Mouse (Mus musculus) bone marrow macrophage, adult 2 months (primary cell): ENCODE measurements around the gene Pcdh19. TPM values are rescaled to one million over a fixed set of nuclear protein-coding genes. Genes with fewer than 3 reads are reported as not detected.

Experiments
- H3K27ac ChIP-seq: 2 replicates; pipeline ENCODE4 v1.5.1; 2012; ENCODE audit warnings: low read depth, low read length; ENCODE audit not compliant: insufficient read depth
- H3K4me1 ChIP-seq: 2 replicates; pipeline ENCODE4 v1.6.1; 2012; ENCODE audit warnings: low read length; ENCODE audit not compliant: control insufficient read depth, insufficient read depth
- H3K4me3 ChIP-seq: 2 replicates; pipeline ENCODE4 v1.5.1; 2012; ENCODE audit warnings: mild to moderate bottlenecking, low read length, moderate library complexity; ENCODE audit not compliant: insufficient read depth
- CTCF ChIP-seq: IDR thresholded peaks from 2 replicates; pipeline ENCODE4 v1.5.1; 2012; ENCODE audit warnings: low read depth, mild to moderate bottlenecking, low read length, moderate library complexity
- POLR2A ChIP-seq: IDR thresholded peaks from 2 replicates; pipeline ENCODE4 v1.6.1; 2012; ENCODE audit warnings: mild to moderate bottlenecking, low read depth, low read length, borderline replicate concordance
- polyA plus RNA-seq: library from polyadenylated mRNA; stranded (reverse); fragments of >200 nt; gene quantifications from 2 replicates; pipeline ENCODE4 v1.2.4, GENCODE M21; 2012; ENCODE audit not compliant: missing spikeins, insufficient read depth, insufficient read length

Gene Pcdh19
- polyA plus RNA-seq, 1 experiment, result 0.11 TPM

DNA sequence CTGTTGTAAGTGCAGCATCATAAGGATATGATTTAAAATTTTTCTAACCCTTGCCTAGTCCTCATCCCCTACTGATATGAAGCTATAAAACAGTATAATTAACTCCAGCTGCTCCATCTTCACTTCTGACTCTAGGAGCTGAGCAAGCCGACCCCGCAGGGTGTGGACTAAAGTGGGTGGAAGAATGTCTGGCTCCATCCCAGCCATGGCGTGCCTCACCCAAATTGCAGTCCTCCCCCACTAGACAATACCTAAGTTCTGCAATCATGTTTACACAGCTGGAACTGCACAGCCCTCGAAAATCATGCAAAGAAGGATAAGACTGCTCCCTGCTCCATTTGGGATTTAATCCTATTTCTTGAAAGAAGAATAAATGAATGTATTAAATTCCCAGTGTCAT is 84.5 kb downstream of the Pcdh19 start:
- Histone ChIP-seq H3K27ac (no peak overlapping the region), H3K4me1 (no peaks in the 10 kb centered on the region), H3K4me3 (no peak overlapping the region)
- TF ChIP-seq POLR2A (no peak), CTCF (no peak)

DNA sequence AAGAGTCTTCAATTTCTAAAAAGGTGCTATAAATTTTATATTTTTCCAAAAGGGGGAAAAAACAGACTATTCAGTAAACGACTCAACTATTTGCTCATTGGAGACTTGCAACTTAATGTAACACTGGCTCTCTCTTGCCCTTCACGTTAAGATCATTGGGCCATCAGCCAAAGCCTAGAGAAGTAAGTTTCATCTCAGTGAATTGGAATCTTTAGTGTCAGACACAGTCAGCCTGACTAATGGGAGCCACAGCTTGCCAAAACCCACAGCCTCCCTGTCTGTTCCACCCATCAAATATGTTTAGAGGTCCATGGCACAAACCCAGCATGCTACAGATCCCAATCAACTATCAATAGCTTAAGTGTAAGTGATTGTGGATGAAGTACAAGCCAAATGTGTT is 86.7 kb downstream of the Pcdh19 start:
- Histone ChIP-seq H3K4me1 (no peaks in the 10 kb centered on the region), H3K27ac (no peak overlapping the region), H3K4me3 (no peak overlapping the region)
- no peak for TF ChIP-seq POLR2A
- no peak for TF ChIP-seq CTCF

DNA sequence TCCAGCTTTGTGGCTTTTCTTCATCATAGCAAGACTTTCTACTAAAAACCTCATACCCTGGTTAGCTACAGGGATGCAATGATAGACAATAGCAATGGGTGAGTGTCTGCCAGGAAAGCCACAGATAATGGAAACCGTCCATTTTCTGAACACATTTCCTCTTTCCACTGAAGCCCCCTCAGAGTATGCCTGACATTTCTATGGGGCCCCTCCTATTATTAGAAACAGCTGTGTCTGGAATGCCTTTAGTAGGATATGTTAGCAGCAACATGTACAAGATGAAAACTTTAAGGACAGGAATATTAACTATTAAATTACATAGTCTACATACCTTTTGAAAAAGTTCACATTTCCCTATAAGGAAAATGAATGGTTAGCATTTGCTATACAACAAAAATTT is 87.1 kb downstream of the Pcdh19 start:
- Histone ChIP-seq H3K4me1 (no peaks in the 10 kb centered on the region), H3K4me3 (no peak overlapping the region), H3K27ac (no peak overlapping the region)
- TF ChIP-seq CTCF (no peak), POLR2A (no peak)

DNA sequence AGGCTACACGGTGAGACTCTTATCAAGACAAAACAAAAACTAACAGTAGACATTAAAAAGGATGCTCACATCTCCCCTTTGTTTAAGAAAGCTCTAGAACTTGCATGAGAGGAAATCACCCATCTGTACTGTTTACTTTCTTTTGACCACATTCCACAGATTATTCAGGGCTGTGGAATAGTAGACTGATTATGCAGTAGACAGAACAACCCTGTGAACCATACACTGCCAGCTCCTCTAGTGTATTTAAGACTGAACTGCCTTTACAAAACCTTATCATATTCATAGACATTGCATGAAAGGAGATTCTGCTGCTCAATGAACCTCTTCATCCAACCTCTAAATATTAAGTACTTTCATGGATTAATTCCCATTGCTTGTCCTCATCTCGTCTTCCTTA is 87.6 kb downstream of the Pcdh19 start:
- Histone ChIP-seq H3K4me1 (no peaks in the 10 kb centered on the region), H3K4me3 (no peak overlapping the region), H3K27ac (no peak overlapping the region)
- TF ChIP-seq CTCF (no peak), POLR2A (no peak)

DNA sequence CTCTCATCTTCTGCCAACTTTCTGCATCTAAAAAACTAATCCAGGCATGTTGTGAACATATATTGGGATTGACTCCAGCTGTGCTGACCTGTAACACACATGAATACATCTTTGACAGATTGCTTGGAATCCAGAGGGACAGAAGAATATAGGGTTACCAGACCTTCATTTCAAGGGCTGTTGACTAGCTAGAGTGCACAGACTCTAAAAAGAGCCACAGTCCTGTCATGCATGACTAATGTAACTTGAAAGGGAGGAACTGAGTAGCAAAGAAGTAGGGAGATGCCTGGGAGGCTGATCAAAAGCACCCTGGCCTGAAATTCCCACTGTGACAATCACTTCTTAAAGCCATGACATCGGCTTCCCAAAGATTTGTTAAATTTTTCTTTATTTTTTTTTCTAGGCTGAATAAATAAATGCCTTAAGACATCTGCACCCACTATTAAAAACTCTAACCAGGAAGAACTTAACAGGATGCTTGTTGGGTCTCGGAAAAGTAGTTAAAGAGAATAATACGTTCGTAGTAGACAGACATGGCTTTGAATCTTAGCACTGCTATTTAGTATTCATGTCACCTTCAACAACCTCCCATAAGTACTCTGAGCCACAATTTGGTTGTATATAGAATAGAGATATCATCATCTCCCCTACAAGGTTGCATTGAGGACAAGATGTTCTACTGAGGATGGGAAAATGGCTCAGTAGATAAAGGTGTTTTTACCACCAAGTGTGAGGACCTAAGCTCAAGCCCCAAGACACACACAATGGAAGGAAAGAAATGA is 113.0 kb downstream of the Pcdh19 start:
- no peak for TF ChIP-seq CTCF
- no peak for TF ChIP-seq POLR2A

DNA sequence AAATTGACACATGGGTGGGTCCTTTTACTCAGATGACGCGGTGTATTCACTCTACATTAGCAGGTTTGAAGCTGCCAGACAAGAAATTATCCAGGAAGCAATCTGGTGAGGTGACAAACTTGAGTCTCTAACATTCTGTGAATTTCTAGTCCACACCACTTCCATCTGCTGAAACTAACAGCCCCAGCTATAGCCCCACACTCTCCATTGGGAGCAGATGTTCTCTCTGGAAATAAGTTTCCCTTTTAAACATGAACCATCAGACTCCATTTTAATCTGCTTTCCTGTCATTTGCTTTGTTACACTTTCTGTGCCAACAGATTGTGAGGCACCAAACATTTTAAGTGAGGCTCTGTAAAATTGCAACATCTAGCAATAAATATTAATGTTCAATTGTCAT is 123.4 kb downstream of the Pcdh19 start:
- Histone ChIP-seq H3K27ac (no peak overlapping the region), H3K4me1 (no peaks in the 10 kb centered on the region), H3K4me3 (no peak overlapping the region)
- no peak for TF ChIP-seq CTCF
- TF ChIP-seq POLR2A, result no peak

More for the DNA sequence above, 113.0 kb downstream of the Pcdh19 start:
- no peak overlapping the region for H3K27ac ChIP-seq
- no peaks in the 10 kb centered on the region for H3K4me1 ChIP-seq
- no peak overlapping the region for H3K4me3 ChIP-seq

Other genes with a start within 250 kb of the Pcdh19 start
- gene Tnmd, start 162.0 kb upstream of the Pcdh19 start, polyA plus RNA-seq, result not detected in 2 replicates
- gene Tspan6, start 209.4 kb upstream of the Pcdh19 start, polyA plus RNA-seq, result 1.5 TPM in 1 of 2 replicates, not detected in the other
- 0.59 and 0.95 TPM in 2 replicates for gene Srpx2, start 219.4 kb upstream of the Pcdh19 start, polyA plus RNA-seq